Mouse (Mus musculus): ENCODE data around the gene Epdr1.

Epdr1 gene

GRCm38 (mm10) chr13:19619216-19619927 is at the start of gene Epdr1:
Epdr1 (minus strand) TSS chr13:19619927.
- peak; percentile 38 for DNase-seq (ENCODE audit: low spot score)

DNA sequence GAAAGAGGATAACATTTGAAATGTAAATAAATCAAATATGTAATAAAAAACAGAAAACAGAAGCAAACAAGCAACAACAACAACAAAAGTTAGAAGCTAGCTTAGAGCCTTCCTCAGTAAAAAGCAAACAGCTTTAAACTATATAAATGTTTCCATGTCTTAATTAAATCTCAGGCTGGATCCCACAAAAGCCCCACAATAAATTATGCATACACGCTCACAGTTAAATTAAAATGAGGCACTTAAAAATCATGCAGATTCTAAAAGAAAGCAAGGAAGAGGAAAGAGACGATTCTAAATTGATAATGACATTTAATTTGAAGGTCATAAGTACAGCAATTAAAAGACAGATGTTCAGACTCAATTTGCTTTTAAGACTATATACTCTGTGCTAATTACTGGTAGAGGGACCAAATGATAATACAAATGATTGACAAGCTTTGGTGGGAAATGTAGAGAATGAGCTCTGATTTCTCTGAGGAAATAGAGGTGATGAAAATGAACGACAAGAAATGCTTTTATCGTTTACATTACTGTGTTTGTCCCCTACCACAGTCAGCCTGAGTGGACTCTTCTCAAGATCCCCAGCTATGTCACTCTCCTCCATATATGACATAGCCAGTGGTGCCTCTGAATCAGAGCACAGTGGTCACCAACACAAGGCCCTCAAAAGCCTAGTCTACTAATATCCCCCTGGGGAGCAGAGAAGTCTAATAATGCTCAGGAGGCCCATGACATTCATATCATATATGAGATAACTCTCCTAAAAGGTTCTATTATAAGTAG is 48.8 kb upstream of the Epdr1 start:
- no peak for DNase-seq (ENCODE audit: low spot score)

DNA sequence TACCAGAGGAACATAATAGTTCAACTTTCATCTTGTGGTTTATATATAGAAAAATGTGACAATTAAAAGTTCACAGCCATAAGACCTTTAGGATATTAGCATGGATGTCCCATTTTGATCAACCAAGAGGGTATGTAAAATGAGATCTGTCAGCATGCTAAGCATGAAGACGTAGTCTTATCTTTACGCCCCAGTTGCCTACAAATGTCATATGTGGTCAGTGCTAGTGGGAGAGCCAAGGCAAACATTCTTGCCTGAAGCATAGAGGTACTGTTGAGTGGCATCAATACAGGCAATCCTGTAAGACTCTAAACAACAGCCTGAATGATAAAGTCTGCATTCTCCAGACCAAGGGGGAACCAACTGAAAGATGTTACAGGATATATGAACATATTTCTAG is 32.7 kb upstream of the Epdr1 start:
- no peak for DNase-seq (ENCODE audit: low spot score)

DNA sequence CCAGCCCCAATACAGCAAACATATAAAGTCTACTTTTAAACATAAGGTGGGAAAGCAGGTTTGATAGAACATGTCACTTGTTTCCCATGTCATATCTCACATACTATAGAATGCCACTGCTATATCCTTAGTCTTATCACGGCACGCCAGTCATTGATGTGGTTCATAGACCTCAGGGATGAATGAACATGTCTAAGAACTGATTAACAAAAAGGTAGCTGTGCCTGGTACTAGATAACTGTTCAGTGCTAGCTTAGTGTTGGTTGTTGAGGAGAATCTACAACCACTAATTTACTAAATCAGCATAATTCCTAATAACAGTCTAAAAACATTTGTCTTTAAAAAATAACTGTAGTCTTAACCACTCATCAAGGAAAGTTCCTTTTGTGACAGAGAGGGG is 30.1 kb upstream of the Epdr1 start:
- no peak for DNase-seq (ENCODE audit: low spot score)

- no peak for DNase-seq (ENCODE audit: low spot score)
Observed at GRCm38 (mm10) chr13:19644225-19644624, 24.5 kb upstream of the Epdr1 start.

DNA sequence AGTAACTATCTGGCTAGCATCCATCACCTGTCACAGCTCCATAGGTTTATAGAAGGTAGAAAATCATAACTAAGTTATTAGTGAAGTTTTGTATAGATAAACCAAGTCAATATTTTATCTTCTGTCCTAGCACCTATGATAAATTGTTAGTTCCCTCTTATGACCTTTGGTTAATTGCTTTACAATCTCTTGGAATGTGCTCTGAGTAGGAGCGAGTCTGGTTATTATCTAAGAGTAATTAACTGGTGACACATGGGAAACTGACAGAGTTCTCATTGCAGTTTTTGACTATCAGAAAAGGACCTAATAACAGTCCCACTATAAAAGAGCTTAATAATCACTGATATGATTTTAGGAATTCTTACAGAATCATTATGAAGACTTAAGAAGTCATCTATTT is 23.8 kb upstream of the Epdr1 start:
- no peak for DNase-seq (ENCODE audit: low spot score)

DNA sequence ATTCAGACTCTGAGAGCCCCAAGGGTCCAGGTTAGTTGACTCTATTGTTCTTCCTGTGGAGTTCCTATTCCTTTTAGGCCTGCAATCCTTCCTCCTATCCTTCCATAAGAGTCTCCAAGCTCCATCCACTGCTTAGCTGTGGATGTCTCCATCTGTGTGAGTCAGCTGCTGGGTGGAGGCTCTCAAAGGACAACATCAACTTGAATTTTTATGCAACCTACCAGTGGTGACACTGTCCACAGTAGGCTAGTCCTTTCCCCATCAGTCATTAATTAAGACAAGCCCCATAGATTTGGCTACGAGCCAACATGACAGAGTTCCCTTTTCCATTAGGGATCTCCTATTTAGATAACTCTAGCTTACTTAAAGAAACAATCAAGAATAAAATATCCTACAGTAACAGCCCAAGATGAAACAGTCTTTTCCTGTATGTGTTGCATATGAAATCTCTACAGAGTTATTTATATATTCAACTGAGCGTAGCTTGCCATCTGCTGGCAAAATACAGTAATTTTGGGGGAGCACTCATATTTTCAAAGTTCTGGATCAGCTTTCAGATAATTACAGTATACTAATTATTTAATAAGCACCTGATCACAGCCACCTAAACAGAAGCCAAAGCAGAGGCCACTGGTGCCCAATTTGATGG is 20.6 kb upstream of the Epdr1 start:
- DNase-seq (ENCODE audit: low spot score), result no peak

GRCm38 (mm10) chr13:19636131-19636530 is 16.4 kb upstream of the Epdr1 start:
- DNase-seq (ENCODE audit: low spot score), result no peak

DNA sequence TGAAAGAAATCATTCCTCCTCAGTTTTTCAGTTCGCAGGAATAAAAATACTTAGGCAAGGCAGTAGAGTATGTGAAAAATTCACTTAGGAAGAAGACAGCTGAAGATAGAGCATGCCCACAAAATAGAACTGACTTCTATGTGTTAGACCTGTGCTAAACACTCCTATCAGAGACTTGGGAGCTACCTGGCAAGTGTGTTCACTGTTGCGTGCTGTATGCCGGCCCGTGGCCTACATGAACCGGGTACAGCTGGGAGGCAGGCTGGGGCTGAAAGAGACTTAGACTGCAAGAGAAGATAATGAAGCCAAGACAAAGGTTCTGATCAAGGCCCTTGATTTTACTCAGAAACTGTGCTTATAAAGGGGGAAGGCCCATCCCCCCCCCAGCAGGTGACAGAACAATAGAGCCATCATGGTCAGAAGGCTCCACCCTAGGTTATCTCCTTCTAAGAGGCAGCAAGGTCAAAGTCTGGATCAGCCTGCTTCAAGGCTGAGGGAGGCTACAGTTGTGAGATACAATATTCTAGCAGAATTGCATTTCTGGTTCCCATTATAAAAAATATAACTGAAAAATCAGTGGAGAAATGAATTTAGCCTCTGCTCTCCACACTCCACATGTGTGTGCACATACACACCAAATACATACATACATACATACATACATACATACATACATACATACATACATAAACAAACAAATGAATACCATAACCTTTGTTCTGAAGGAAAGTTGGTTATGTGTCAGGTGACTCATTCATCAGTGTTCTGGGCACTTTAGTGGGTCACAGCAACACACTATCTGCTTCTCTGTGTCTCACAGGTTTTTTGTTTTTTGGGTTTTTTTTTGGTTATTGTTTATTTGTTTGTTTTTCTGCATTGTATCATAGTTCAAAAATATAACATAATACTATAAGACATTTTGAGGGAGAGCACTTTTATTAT is 11.3 kb upstream of the Epdr1 start:
- no peak for DNase-seq (ENCODE audit: low spot score)

- DNase-seq (ENCODE audit: low spot score), result no peak
Observed at GRCm38 (mm10) chr13:19626473-19626872, 6.7 kb upstream of the Epdr1 start.

DNA sequence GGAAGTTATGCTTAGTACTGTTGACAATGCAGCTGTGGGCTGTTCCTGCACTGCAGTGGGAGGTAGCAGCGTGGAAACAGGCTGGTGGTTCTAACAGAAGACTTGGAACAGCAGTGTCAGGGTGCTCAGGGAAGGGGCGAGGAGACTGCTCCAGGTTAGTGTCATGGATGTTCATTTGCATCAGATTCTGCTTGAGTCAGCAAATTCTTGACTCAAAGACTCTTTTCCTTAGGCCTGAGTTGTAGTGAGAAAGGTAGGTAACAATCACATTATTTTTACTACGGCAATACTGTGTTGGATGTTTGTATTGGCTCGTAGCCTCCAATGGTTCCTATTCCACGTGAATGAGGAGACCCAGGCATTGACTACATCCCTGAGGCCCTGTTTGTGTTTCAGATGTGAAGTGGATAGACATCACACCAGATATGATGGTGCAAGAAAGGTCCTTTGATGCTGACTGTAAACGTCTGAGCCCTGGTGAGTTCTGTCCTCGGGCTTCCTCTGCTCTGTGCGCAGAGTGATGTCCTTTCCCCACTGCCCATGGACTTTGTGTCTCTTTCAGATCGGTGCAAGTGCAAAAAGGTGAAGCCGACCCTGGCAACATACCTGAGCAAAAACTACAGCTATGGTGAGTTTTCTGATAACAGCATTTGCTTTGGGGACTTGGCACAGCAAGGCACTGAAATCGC is 5.0 kb upstream of the Epdr1 start:
- DNase-seq (ENCODE audit: low spot score), result no peak

- DNase-seq (ENCODE audit: low spot score), result no peak
Observed at GRCm38 (mm10) chr13:19623228-19623905, 3.6 kb upstream of the Epdr1 start.

GRCm38 (mm10) chr13:19622573-19623227 is 3.0 kb upstream of the Epdr1 start, which contains the start of gene Sfrp4:
Sfrp4 (plus strand) TSS chr13:19623104.
- peak; percentile 21 for DNase-seq (ENCODE audit: low spot score)

- no peak for DNase-seq (ENCODE audit: low spot score)
Observed at GRCm38 (mm10) chr13:19618841-19619215, 899 bp downstream of the Epdr1 start.

DNA sequence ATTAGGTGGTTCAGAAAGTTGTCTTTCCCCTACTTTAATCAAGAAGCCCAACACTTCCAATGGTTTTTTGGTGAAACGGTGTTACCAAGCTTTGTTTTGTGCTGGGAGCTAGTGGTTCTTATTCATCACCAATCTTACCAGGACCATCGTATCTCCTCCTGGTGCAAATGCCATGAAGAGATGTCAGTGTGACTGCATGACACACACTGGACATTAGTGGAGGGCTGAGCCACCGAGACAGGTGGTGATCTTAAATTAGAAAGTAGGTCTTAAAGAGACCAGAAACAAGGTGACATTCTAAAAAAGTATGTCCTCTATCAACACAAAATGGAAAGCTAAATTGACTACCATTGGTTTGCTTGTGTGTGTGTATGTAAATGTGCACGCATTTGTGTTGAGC is 1.6 kb downstream of the Epdr1 start:
- DNase-seq (ENCODE audit: low spot score), result no peak

DNA sequence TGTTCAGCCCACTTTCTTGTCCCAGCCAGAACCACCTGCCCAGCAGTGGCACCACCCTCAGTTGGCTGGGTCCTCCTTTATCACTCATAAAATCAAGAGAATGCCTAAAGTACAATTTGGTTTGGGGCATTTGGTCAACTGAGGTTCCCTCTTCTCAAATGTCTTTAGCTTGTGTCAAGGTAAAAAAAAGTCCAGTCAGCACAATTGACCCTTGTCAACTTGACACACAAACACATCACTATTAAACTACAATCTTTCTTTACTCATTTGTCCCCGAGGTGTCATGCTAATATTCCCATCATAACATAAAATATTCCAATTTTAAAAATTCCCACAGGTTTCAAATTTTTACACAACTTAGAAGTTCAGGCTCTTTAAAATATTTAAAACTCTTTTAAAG is 5.4 kb downstream of the Epdr1 start:
- DNase-seq (ENCODE audit: low spot score), result no peak

- no peak for DNase-seq (ENCODE audit: low spot score)
Observed at GRCm38 (mm10) chr13:19613426-19613825, 6.3 kb downstream of the Epdr1 start.

- no peak for DNase-seq (ENCODE audit: low spot score)
Observed at GRCm38 (mm10) chr13:19612963-19613362, 6.8 kb downstream of the Epdr1 start.

DNA sequence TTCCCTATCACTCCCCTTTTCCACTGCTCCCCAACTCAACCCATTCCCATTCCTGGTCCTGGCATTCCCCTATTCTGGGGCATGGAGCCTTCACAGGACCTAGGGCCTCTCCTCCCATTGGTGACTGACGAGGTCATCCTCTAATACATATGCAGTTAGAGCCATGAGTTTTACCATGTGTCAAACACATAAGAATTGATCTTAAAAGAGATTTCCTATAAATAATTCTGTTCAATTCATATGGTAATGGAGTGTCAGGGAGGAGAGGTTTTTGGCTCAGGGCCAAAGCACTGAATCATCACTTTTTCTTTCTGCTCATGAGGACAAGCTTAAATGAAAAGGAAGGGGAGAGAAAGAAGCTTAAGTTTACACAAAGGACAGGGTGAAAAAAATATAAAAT is 7.4 kb downstream of the Epdr1 start:
- DNase-seq (ENCODE audit: low spot score), result no peak

DNA sequence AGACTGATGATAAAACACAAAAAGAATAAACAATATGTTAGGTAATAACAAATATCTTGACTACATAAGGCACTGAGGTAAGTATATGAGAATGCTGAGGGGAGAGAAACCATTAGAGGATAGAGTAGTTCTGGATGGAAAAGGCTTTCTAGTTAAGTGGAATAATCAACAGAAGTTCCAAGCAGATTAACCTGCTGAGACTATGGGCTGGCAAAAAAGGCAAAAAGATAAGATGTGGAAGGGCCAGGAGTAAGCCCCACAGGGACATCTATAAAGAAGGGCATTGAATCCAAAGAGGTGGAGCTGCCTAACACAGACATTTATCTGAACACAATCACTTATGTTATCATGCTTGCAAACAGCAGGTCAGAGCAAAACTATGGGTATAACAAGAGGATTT is 11.6 kb downstream of the Epdr1 start:
- DNase-seq (ENCODE audit: low spot score), result no peak

All from testis, postnatal 14 days (tissue).